Mouse (Mus musculus): Measurements from ENCODE around the gene Epn2.
A peak's percentile ranks its signal among the peaks of the same experiment; 100 is the strongest.

The Epn2 gene

GRCm38 (mm10) chr11:61578983-61579877 lies at the start of gene Epn2:
Gene Epn2, minus strand, starts transcription at chr11:61579687.
- DNase-seq (ENCODE audit: low spot score), result peak; percentile 78

- no peak for DNase-seq (ENCODE audit: low spot score)
These were observed 47.0 kb upstream of the Epn2 start for GRCm38 (mm10) chr11:61626509-61626908.

GRCm38 (mm10) chr11:61625136-61625535 lies 45.6 kb upstream of the Epn2 start:
- no peak for DNase-seq (ENCODE audit: low spot score)

- peak; percentile 45 for DNase-seq (ENCODE audit: low spot score)
These were observed 41.3 kb upstream of the Epn2 start for GRCm38 (mm10) chr11:61620762-61621161.

GRCm38 (mm10) chr11:61620254-61620670 lies 40.8 kb upstream of the Epn2 start:
- DNase-seq (ENCODE audit: low spot score), result no peak

- peak; percentile 69 for DNase-seq (ENCODE audit: low spot score)
These were observed 40.3 kb upstream of the Epn2 start for GRCm38 (mm10) chr11:61619791-61620241.

- no peak for DNase-seq (ENCODE audit: low spot score)
These were observed 39.9 kb upstream of the Epn2 start for GRCm38 (mm10) chr11:61619356-61619755.

GRCm38 (mm10) chr11:61618571-61618970 lies 39.1 kb upstream of the Epn2 start:
- DNase-seq (ENCODE audit: low spot score), result no peak

GRCm38 (mm10) chr11:61618131-61618530 lies 38.6 kb upstream of the Epn2 start:
- peak; percentile 45 for DNase-seq (ENCODE audit: low spot score)

- DNase-seq (ENCODE audit: low spot score), result peak; percentile 30
These were observed 37.9 kb upstream of the Epn2 start for GRCm38 (mm10) chr11:61617293-61617975.

- peak; percentile 83 for DNase-seq (ENCODE audit: low spot score)
These were observed 37.2 kb upstream of the Epn2 start for GRCm38 (mm10) chr11:61616523-61617292.

- peak; percentile 58 for DNase-seq (ENCODE audit: low spot score)
These were observed 36.4 kb upstream of the Epn2 start for GRCm38 (mm10) chr11:61615686-61616522.

GRCm38 (mm10) chr11:61614401-61614800 lies 34.9 kb upstream of the Epn2 start:
- DNase-seq (ENCODE audit: low spot score), result no peak

GRCm38 (mm10) chr11:61612116-61612635 lies 32.7 kb upstream of the Epn2 start:
- no peak for DNase-seq (ENCODE audit: low spot score)

- no peak for DNase-seq (ENCODE audit: low spot score)
These were observed 31.7 kb upstream of the Epn2 start for GRCm38 (mm10) chr11:61611197-61611596.

- DNase-seq (ENCODE audit: low spot score), result peak; percentile 62
These were observed 28.6 kb upstream of the Epn2 start for GRCm38 (mm10) chr11:61608072-61608471.

- no peak for DNase-seq (ENCODE audit: low spot score)
These were observed 23.2 kb upstream of the Epn2 start for GRCm38 (mm10) chr11:61602705-61603104.

GRCm38 (mm10) chr11:61601465-61601864 lies 22.0 kb upstream of the Epn2 start:
- no peak for DNase-seq (ENCODE audit: low spot score)

- DNase-seq (ENCODE audit: low spot score), result no peak
These were observed 18.9 kb upstream of the Epn2 start for GRCm38 (mm10) chr11:61598367-61598766.

GRCm38 (mm10) chr11:61597471-61597870 lies 18.0 kb upstream of the Epn2 start:
- peak; percentile 86 for DNase-seq (ENCODE audit: low spot score)

- DNase-seq (ENCODE audit: low spot score), result no peak
These were observed 13.6 kb upstream of the Epn2 start for GRCm38 (mm10) chr11:61593069-61593468.
